Mouse (Mus musculus) erythroid progenitor cell, adult 5-6 weeks (primary cell): ENCODE data around the gene Znrd1. TPM values are rescaled to one million over a fixed set of nuclear protein-coding genes. Genes with fewer than 3 reads are reported as not detected.
"Not testable (repeated sequence)": the region's sequence is repeated elsewhere in the genome, so short reads cannot be mapped to it uniquely, and the experiment has no call there.

ENCODE experiments used
- ATAC-seq: replicated peaks from 2 replicates; pipeline ENCODE4 v1.8.0; 2016; ENCODE audit warnings: moderate number of reproducible peaks, mild to moderate bottlenecking, moderate TSS enrichment, inconsistent platforms; ENCODE audit not compliant: poor library complexity, low FRiP score, severe bottlenecking
- total RNA-seq, 2 experiments: library from RNA; stranded (forward) in 1 of 2; stranded (reverse) in 1 of 2; fragments of 150-400 nt in 1 of 2; fragments of 186-747, 209-891 nt in 1 of 2; gene quantifications; 2 replicates each; pipeline versions ENCODE4 v1.2.3 to v1.2.4; 2015 to 2017; ENCODE audit warnings: low replicate concordance in 2 of 2

Znrd1 gene
- 6.7 and 32.4 TPM in 2 replicates for total RNA-seq (2015; ENCODE audit: low replicate concordance)
- total RNA-seq (2017; ENCODE audit: low replicate concordance): 4.4 TPM in 1 of 2 replicates, not detected in the other

GRCm38 (mm10) chr17:36957999-36958743, at the start of gene Znrd1, which contains the start of gene Znrd1as:
TSS of gene Znrd1 (minus strand) at chr17:36958559.
TSS of gene Znrd1as (plus strand) at chr17:36958592.
- peak; percentile 99 for ATAC-seq

DNA sequence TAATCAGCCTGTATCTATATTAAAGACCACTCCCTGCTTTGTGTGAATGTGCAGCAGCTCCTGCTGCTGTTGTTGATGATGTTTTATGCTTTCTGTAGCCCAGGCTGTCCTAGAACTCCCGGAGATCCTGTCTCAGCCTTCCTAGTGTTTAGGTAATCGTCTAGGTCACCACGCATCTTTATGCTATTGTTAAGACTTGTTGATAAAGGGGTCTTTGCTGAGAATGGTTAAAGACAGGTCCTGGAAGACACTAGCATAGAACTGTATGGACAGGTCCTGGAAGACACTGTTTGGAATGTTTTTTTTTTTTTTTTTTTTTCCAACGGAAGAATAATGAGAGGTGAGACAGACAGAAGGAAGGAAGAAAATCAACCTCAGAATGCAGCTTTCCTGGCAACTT, 45.0 kb upstream of the Znrd1 start:
- ATAC-seq: no peak

- no peak for ATAC-seq
These were observed 44.3 kb upstream of the Znrd1 start for GRCm38 (mm10) chr17:37002364-37003330.

- ATAC-seq: no peak
These were observed 42.5 kb upstream of the Znrd1 start, which contains the start of gene Zfp57 for GRCm38 (mm10) chr17:37000863-37001262. TSS of gene Zfp57 (plus strand) at chr17:37001163.

- no peak for ATAC-seq
These were observed 40.1 kb upstream of the Znrd1 start for GRCm38 (mm10) chr17:36998477-36998876.

- no peak for ATAC-seq
These were observed 38.8 kb upstream of the Znrd1 start for GRCm38 (mm10) chr17:36997033-36997735.

GRCm38 (mm10) chr17:36995448-36995847, 37.1 kb upstream of the Znrd1 start:
- ATAC-seq: no peak

DNA sequence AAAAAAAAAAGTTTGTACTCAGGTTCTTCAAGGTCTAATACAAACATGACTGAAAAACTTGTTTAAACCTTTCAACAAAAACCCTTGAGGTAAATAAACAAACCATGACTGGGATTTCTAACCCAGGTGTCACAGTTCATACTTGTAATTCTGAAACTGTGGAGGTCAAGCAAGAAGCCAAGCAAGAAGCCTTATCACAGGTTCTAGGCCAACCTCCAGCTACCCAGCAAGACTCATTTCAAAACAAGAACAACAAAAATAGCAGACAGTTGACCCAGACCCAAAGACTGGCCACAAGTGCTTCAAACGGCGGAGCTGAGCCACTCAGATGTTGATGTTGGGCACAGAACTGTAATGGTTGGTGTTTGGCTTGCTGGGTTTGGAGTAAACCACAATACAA, 36.2 kb upstream of the Znrd1 start:
- no peak for ATAC-seq

GRCm38 (mm10) chr17:36993770-36994325, 35.5 kb upstream of the Znrd1 start:
- no peak for ATAC-seq

- ATAC-seq: no peak
These were observed 34.2 kb upstream of the Znrd1 start for GRCm38 (mm10) chr17:36992336-36993104.

DNA sequence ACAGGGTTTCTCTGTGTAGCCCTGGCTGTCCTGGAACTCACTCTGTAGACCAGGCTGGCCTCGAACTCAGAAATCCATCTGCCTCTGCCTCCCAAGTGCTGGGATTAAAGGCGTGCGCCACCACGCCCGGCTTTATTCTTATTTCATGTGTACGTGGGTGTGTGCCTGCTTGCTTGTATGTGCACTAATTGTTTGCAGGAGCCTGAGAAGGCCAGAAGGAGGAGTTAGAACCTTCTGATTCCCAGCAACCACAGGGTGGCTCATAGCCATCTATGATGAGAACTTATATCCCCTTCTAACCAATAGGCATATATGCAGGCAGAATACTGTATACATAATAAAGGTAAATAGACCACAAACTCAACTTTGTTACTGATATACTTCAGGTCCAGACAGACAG, 32.3 kb upstream of the Znrd1 start:
- ATAC-seq: not testable (repeated sequence)

DNA sequence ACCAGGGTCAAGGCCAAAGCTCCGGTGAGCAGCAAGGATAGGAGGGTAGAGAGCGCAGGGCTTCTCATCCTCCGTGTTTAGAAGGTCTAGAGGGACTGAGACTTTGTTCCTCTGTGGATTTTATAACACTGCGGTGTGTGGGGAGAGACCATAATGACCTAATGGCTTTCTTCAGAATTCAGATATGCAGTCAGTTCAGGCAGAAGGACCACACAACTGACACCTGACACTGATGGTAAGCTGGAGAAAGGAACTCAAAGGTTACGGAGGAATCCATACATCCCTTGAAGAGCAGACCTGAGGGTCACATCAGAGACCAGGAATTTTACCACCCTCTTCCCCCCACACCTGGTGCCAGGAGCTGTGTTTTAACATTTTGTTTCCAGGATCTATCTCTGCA, 31.1 kb upstream of the Znrd1 start, which contains the start of gene H2-M5:
Gene H2-M5, minus strand, starts transcription at position 101 of the 400 bp plus-strand sequence.
- ATAC-seq: no peak

GRCm38 (mm10) chr17:36988475-36988874, 30.1 kb upstream of the Znrd1 start:
- ATAC-seq: no peak

DNA sequence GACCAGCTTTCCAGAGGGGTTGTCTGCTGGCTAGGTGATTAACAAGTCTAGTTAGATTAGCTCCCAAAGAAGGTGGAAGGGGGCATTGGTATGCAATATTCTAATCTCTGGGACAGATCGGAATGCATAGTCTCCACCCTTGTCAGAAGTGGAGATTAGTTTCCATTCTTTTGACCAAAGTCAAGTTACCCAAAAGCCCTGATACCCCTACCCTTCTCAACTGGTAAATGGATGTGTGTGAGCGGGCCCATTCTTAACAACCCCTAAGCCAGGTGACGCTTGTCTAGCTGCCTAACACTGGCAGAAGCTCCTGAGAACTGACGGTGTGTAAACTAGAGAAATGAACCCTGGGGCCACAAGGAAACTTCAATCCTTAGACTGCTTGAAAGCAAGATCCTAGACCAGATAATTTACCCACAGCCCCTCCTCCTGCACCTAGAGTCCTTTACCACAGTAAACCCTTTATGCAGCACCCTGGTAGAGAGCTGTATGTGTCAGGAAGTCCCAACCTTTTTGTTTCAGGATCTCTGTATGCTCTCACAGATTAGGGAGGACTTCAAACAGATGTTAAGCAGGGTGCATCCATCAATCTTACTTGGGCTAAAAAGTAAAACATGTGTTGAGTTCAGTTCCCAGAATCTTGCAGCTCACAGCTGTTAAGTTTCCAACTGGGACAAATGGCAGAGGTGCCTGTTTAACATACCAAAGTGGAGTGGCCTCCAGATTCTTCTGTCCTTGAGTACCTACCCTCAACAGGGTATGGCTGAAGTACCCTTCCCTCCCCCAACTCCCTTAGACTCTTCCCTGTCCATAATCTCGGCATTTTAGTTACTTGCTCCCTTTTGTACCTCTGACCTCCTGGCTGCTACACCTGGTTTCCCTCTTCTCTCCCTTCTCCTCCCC, 24.1 kb upstream of the Znrd1 start:
- no peak for ATAC-seq

DNA sequence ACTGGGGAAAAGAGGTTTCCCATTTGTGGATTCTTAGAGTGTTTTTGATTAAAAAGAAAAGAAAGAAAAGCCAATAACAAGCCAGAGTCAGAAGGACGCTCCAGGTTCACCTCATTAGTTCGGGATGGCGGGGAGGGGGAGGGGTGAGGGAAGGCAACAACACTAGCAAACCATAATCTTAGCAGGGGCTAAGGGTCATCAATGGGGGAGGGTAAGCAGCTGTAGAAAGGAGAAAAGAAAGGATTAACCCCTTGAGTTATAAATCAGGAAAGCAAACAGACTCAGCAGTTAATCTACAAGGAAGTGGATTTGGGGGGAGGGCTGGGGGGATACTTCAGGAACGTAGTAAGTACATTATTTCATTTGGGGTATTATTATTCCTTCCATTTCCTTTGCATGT, 23.5 kb upstream of the Znrd1 start:
- no peak for ATAC-seq

- no peak for ATAC-seq
These were observed 23.0 kb upstream of the Znrd1 start, which contains the start of gene 2410137M14Rik for GRCm38 (mm10) chr17:36981221-36981813. TSS of gene 2410137M14Rik (minus strand) at chr17:36981237.

- ATAC-seq: no peak
These were observed 15.0 kb upstream of the Znrd1 start for GRCm38 (mm10) chr17:36973271-36973787.
